Mouse (Mus musculus) thymus, postnatal 4 days (tissue): ENCODE data around the gene Zfp36l3.
"Not testable (repeated sequence)": the region's sequence is repeated elsewhere in the genome, so short reads cannot be mapped to it uniquely, and the experiment has no call there.

Experiments used
- DNase-seq: peaks from one replicate; pipeline ENCODE4 v3.0.0; 2021

Gene Zfp36l3

GRCm38 (mm10) chrX:53776276-53776675 lies at the start of gene Zfp36l3:
TSS of gene Zfp36l3 (minus strand) at chrX:53776394.
- no peak for DNase-seq

GRCm38 (mm10) chrX:53799074-53799473 lies 22.9 kb upstream of the Zfp36l3 start:
- DNase-seq, result no peak

- not testable (repeated sequence) for DNase-seq
Measured at GRCm38 (mm10) chrX:53797519-53797918, 21.3 kb upstream of the Zfp36l3 start, which contains the start of gene Xlr. TSS of gene Xlr (minus strand) at chrX:53797706.

GRCm38 (mm10) chrX:53757736-53758135 lies 18.5 kb downstream of the Zfp36l3 start, which contains the start of gene 1700013H16Rik:
TSS of gene 1700013H16Rik (minus strand) at chrX:53757831.
- no peak for DNase-seq

- no peak for DNase-seq
Measured at GRCm38 (mm10) chrX:53752851-53753250, 23.3 kb downstream of the Zfp36l3 start.

- DNase-seq, result no peak
Measured at GRCm38 (mm10) chrX:53728967-53729366, 47.2 kb downstream of the Zfp36l3 start.

- DNase-seq, result no peak
Measured at GRCm38 (mm10) chrX:53724596-53724995, 51.6 kb downstream of the Zfp36l3 start, which contains the start of gene 4930502E18Rik. TSS of gene 4930502E18Rik (plus strand) at chrX:53724826.
